Mouse (Mus musculus) bone marrow, adult 2 months (tissue): ENCODE data around the gene Mybphl. TPM values are rescaled to one million over a fixed set of nuclear protein-coding genes. Genes with fewer than 3 reads are reported as not detected.

Experiments
- H3K27ac ChIP-seq: fragments of 200-500 bp; 2 replicates; pipeline ENCODE4 v1.5.1; 2012; ENCODE audit warnings: low read depth, mild to moderate bottlenecking, control low read depth, inconsistent platforms, low read length; ENCODE audit not compliant: control insufficient read depth, poor library complexity, insufficient read depth
- H3K4me1 ChIP-seq: fragments of 200-500 bp; 2 replicates; pipeline ENCODE4 v1.6.1; 2011; ENCODE audit warnings: low read length; ENCODE audit not compliant: control insufficient read depth, insufficient read depth
- H3K4me3 ChIP-seq: fragments of 200-500 bp; replicated peaks from 2 replicates; pipeline ENCODE3; 2011; ENCODE audit warnings: mild to moderate bottlenecking, low read depth, low read length, control low read depth; ENCODE audit not compliant: control insufficient read depth
- CTCF ChIP-seq: fragments of 200-500 bp; IDR thresholded peaks from 2 replicates; pipeline ENCODE4 v1.5.1; 2011; ENCODE audit warnings: low read length, control low read depth; ENCODE audit not compliant: control insufficient read depth, insufficient read depth
- POLR2A ChIP-seq: fragments of 200-500 bp; IDR thresholded peaks from 2 replicates; pipeline ENCODE4 v1.6.1; 2011; ENCODE audit warnings: low read depth, mild to moderate bottlenecking, control low read depth, low read length, borderline replicate concordance; ENCODE audit not compliant: control insufficient read depth
- WGBS: fragments of 180-500 bp; shearing (Covaris S2); methylation state at CpG from one replicate; pipeline ENCODE4 v1.1.7; 2018; 5-methylcytosine and 5-hydroxymethylcytosine counted together
- polyA plus RNA-seq: library from polyadenylated mRNA; stranded (reverse); fragments of >200 nt; gene quantifications from 2 replicates; pipeline ENCODE4 v1.2.4, GENCODE M21; 2011; ENCODE audit warnings: low replicate concordance; ENCODE audit not compliant: missing spikeins, insufficient read depth, insufficient read length

The Mybphl gene
- polyA plus RNA-seq, 1 experiment, result not detected

DNA sequence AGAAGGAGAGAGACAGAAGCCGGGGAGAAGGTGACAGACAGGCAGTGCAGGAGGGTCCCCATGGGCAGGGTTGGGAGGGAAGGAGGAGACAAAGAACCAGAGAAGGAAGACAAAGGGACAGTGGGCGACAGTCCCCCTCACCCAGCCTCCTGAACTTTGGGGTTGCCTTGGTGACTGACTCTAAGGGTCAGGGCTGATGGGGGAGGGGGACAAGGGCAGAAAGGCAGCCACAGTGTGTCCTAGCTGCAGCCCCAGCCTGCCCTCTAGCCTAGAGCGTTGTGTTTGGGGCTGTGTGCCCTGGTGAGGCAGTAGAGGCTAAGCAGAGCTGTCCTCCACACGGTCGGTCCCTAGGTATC lies 45.6 kb downstream of the Mybphl start:
- 73% methylated on average over 5 of the region's 5 CpGs for WGBS
- H3K4me1 ChIP-seq, result no peaks in the 10 kb centered on the region
- no peak overlapping the region for H3K4me3 ChIP-seq
- TF ChIP-seq CTCF, result no peak
- TF ChIP-seq POLR2A, result no peak
- H3K27ac ChIP-seq, result no peak overlapping the region

DNA sequence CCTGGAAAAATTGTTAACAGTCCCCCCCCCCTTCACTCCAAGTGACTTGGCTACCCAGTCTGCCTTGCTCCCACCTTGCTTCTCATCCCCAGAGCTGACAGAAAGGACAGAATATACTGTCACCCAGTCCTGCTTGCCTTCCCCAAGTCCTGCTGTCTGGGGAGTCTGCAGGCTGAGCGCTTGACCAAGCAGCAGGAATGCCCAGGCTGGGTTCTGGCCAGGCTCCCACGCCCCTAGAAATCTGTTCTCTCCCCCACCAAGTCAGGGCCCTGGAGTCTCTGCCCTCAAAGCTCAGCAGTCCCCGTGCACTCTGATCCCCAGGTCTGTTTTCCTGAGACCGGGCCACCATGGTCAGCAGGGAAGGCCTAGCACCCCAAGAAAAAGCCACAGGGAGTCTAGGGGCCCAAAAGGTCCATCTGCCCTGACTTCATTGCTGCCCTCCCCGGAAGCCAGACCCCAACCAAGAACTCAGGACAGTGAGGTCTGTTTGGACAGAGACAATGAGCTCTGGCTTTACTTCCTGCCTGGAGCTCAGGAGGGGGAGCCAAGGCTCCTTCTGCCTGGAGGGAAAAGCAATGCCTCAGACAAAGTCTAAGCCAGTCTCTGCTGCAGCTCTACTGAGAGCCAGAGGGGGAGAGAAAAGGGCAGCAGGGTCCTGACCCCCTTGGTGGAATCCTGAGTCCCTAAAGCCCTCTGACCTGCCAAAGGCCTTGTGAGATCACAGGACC lies 46.5 kb downstream of the Mybphl start:
- H3K27ac ChIP-seq, result no peak overlapping the region
- WGBS, result 84% methylated on average over 5 of the region's 5 CpGs
- no peaks in the 10 kb centered on the region for H3K4me1 ChIP-seq
- H3K4me3 ChIP-seq, result no peak overlapping the region
- TF ChIP-seq CTCF (no peak), POLR2A (no peak)

DNA sequence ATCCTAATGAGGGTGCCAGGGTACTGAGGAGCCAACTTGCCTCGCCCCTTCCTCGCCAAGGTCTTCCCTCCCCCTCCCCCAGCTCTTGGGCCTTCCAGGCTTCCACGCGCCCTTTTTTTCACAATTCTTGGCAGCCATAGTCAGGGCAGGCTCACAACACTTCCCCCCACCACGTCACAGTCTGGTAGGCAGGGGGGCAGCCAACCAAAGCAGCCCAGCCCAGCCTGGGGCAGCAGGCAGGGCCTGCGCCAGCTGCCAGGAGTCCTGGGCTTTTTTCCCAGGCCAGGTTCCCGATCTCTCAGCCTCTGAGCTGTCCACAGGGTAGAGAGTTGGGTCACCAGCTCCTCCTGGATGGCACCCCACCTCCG lies 47.0 kb downstream of the Mybphl start:
- TF ChIP-seq CTCF, result no peak
- no peak for TF ChIP-seq POLR2A

DNA sequence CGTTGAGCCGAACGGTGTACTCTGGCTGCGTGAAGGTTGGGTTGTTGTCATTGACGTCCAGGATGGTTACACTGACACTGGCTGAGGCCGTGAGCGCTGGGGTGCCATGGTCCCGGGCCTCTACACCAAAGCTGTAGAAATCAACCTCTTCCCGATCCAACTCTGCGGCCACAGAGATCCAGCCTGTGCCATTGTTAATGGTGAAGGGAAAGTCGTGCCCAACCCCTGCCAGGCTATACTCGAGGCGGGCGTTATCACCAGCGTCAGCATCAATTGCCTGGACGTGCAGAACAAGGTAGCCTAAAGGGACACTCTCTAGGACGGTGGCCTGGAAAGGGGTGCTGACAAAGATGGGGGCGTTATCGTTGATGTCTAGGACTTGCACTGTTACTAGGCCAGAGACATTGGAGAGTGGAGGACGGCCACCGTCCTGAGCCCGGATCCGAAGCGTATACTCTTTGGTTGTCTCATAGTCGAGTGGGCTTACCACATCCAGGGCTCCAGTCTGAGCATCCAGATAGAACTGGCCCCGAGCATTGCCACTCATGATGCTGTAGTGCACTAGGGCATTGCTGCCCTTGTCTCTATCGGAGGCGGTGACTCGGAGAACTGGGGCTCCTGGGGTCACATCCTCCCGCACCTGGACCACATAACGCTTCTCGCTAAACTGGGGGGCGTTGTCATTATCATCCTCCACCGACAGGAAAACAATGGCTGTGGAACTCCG lies 49.1 kb downstream of the Mybphl start:
- WGBS, result 92% methylated on average over 35 of the region's 35 CpGs
- TF ChIP-seq CTCF (no peak), POLR2A (no peak)
- Histone ChIP-seq H3K4me1 (no peaks in the 10 kb centered on the region), H3K27ac (no peak overlapping the region), H3K4me3 (no peak overlapping the region)

More for the DNA sequence above, 47.0 kb downstream of the Mybphl start:
- H3K27ac ChIP-seq, result no peak overlapping the region
- no peak overlapping the region for H3K4me3 ChIP-seq
- no peaks in the 10 kb centered on the region for H3K4me1 ChIP-seq
- WGBS, result 79% methylated on average over 8 of the region's 8 CpGs

GRCm38 (mm10) chr3:108414857-108415830 lies 50.4 kb downstream of the Mybphl start, which contains the start of gene Celsr2:
Gene Celsr2 (minus strand): TSS chr3:108415552.
- 10% methylated on average over 67 of the region's 67 CpGs for WGBS
- H3K27ac ChIP-seq, result no peak within 1 kb of the TSS

DNA sequence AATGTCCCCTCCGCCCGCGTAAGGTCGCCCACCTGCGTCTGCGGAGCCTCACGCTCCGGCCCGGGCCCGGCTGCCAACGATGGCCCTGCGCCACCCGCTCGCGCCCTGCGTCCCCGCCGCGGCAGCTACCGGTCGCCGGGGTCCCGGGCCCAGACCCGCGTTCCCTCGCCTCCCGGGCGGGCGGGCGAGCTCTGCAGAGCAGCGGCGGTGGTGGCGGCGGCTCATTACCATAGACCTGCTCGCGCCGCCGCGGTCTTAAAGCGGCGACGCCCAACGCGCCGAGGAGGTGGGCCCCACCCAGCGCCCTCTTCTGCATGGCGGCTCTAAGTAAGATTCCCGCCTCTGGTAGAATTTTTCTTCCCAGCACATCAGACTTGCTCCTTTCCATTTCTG lies 51.1 kb downstream of the Mybphl start:
- peak overlapping the region; percentile 40 for H3K4me3 ChIP-seq
- no peak overlapping the region for H3K27ac ChIP-seq
- 1% methylated on average over 48 of the region's 48 CpGs for WGBS
- H3K4me1 ChIP-seq, result no peaks in the 10 kb centered on the region
- TF ChIP-seq CTCF (no peak), POLR2A (no peak)

More at GRCm38 (mm10) chr3:108414857-108415830, 50.4 kb downstream of the Mybphl start, which contains the start of gene Celsr2:
- Histone ChIP-seq H3K4me1 (no peaks in the 10 kb centered on the region), H3K4me3 (peak within 1 kb of the TSS; percentile 40)
- TF ChIP-seq POLR2A (no peak), CTCF (no peak)

DNA sequence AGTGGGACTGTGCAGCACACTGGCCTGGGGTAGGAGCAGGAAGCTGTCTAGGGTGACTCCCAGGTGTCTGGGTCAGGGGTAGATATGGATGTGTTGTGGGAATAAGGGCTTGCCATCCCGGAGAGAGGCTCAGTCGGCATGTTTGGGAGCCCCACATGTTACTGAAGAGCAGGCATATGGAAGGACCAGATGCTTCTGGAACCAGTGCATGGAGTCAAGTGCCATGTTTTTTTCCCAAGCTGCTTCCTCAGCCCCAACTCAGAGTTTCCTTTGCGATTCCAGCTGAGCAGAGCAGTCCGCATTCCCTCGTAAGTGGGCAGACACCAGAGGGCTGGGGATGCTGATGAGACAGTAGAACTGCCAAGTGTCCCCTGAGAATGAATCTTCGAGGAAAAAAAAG lies 58.3 kb downstream of the Mybphl start:
- H3K4me1 ChIP-seq, result no peaks in the 10 kb centered on the region
- 58% methylated on average over 6 of the region's 6 CpGs for WGBS
- H3K27ac ChIP-seq, result no peak overlapping the region
- H3K4me3 ChIP-seq, result no peak overlapping the region
- TF ChIP-seq CTCF (no peak), POLR2A (no peak)
